Mouse (Mus musculus): Measurements from ENCODE around the gene Gyg. TPM values are rescaled to one million over a fixed set of nuclear protein-coding genes. Genes with fewer than 3 reads are reported as not detected.
"Not testable (repeated sequence)": the region's sequence is repeated elsewhere in the genome, so short reads cannot be mapped to it uniquely, and the experiment has no call there.

Gene Gyg
- total and polyA plus RNA-seq, 3 experiments: 19.6 to 26.2 (median 22.7) TPM

- peaks cover 14 to 30% of the 10 kb centered on the region in 2 experiments for H3K36me3 ChIP-seq (replicated peaks in 1 of 2; ENCODE audit: control insufficient read depth in 1 of 2, insufficient read depth in 1 of 2, low read length in 1 of 2)
Measured at GRCm38 (mm10) chr3:20125604-20126003, 29.5 kb downstream of the Gyg start.

GRCm38 (mm10) chr3:20121582-20121981 is 33.5 kb downstream of the Gyg start:
- peaks cover 28 to 47% of the 10 kb centered on the region in 2 experiments for H3K36me3 ChIP-seq (replicated peaks in 1 of 2; ENCODE audit: control insufficient read depth in 1 of 2, insufficient read depth in 1 of 2, low read length in 1 of 2)
- H3K79me2 ChIP-seq (replicated peaks; ENCODE audit: control insufficient read depth, extremely low read depth, insufficient read depth, poor library complexity, severe bottlenecking); H3K9me3 ChIP-seq (replicated peaks; ENCODE audit: low read length); dilution Hi-C loops (cut with MboI; ENCODE audit: extremely low pct_ligation_motif_present, extremely low pct_unique_long_range_greater_than_20kb, low sequenced_read_pairs); H3K27me3 ChIP-seq (replicated peaks); H3K27ac ChIP-seq (ENCODE audit: insufficient read depth, low read depth); DNase-seq (ENCODE audit: extremely low read depth); H3K9ac ChIP-seq (ENCODE audit: insufficient read depth, low read depth); H3K4me3 ChIP-seq (replicated peaks in 1 of 3; ENCODE audit: low read depth in 2 of 3, low read length in 2 of 3, poor library complexity in 1 of 3); in situ Hi-C loops (cut with MboI; ENCODE audit: low pct_ligation_motif_present, low pct_unique_long_range_greater_than_20kb, low sequenced_read_pairs); H3K4me2 ChIP-seq (ENCODE audit: insufficient read depth, low read depth, poor library complexity, severe bottlenecking): not testable (repeated sequence)
- H3K4me1 ChIP-seq (ENCODE audit: control insufficient read depth in 1 of 2, insufficient read depth in 2 of 2): peaks cover 3 to 15% of the 10 kb centered on the region in 2 experiments
- TF ChIP-seq IRF4 (IDR thresholded peaks at IDR 0.05; ENCODE audit: low read depth, low read length): peak; percentile 26; the same call in 1 of the 2 replicates

More at GRCm38 (mm10) chr3:20125604-20126003, 29.5 kb downstream of the Gyg start:
- Histone ChIP-seq H3K4me3 (replicated peaks in 1 of 3; ENCODE audit: low read depth in 2 of 3, low read length in 2 of 3, poor library complexity in 1 of 3) (no peak overlapping the region), H3K79me2 (replicated peaks; ENCODE audit: control insufficient read depth, extremely low read depth, insufficient read depth, poor library complexity, severe bottlenecking) (no peaks in the 10 kb centered on the region), H3K9me3 (replicated peaks; ENCODE audit: low read length) (no peaks in the 10 kb centered on the region), H3K4me1 (ENCODE audit: control insufficient read depth in 1 of 2, insufficient read depth in 2 of 2) (peaks cover 16 to 30% of the 10 kb centered on the region in 2 experiments), H3K4me2 (ENCODE audit: insufficient read depth, low read depth, poor library complexity, severe bottlenecking) (no peak overlapping the region), H3K27ac (ENCODE audit: insufficient read depth, low read depth) (no peak overlapping the region), H3K9ac (ENCODE audit: insufficient read depth, low read depth) (no peak overlapping the region), H3K27me3 (replicated peaks) (no peaks in the 10 kb centered on the region)
- in situ Hi-C loops (cut with MboI; ENCODE audit: low pct_ligation_motif_present, low pct_unique_long_range_greater_than_20kb, low sequenced_read_pairs) (no loop called here), dilution Hi-C loops (cut with MboI; ENCODE audit: extremely low pct_ligation_motif_present, extremely low pct_unique_long_range_greater_than_20kb, low sequenced_read_pairs) (no loop called here)
- no peak for DNase-seq (ENCODE audit: extremely low read depth)
- no peak for TF ChIP-seq KAT2A (IDR thresholded peaks at IDR 0.05; ENCODE audit: insufficient replicate concordance, low read length)
- TF ChIP-seq USF1 (IDR thresholded peaks at IDR 0.05; ENCODE audit: low read depth, low read length): no peak
- no peak for TF ChIP-seq MYC (IDR thresholded peaks at IDR 0.05; ENCODE audit: low read depth, low read length)
- no peak for TF ChIP-seq MXI1 (IDR thresholded peaks at IDR 0.05; ENCODE audit: low read depth, low read length)
- TF ChIP-seq MAZ (IDR thresholded peaks at IDR 0.05; ENCODE audit: low read depth, low read length): no peak
- no peak for TF ChIP-seq USF2 (conservative IDR thresholded peaks at IDR 0.05; ENCODE audit: low read depth, low read length)
- no peak for TF ChIP-seq HCFC1 (IDR thresholded peaks at IDR 0.05; ENCODE audit: low read depth, low read length)
- TF ChIP-seq SMC3 (IDR thresholded peaks at IDR 0.05; ENCODE audit: low read depth, low read length): no peak
- TF ChIP-seq MAX (IDR thresholded peaks at IDR 0.05; ENCODE audit: low read length): no peak
- TF ChIP-seq RAD21 (IDR thresholded peaks at IDR 0.05; ENCODE audit: low read depth, low read length): no peak
- no peak for TF ChIP-seq NELFE (IDR thresholded peaks at IDR 0.05; ENCODE audit: low read depth, low read length)
- TF ChIP-seq ZKSCAN1 (IDR thresholded peaks at IDR 0.05; ENCODE audit: borderline replicate concordance, low read depth, low read length): no peak

- peaks cover 26 to 40% of the 10 kb centered on the region in 2 experiments for H3K36me3 ChIP-seq (replicated peaks in 1 of 2; ENCODE audit: control insufficient read depth in 1 of 2, insufficient read depth in 1 of 2, low read length in 1 of 2)
- H3K9me3 ChIP-seq (replicated peaks; ENCODE audit: low read length): no peaks in the 10 kb centered on the region
- in situ Hi-C loops (cut with MboI; ENCODE audit: low pct_ligation_motif_present, low pct_unique_long_range_greater_than_20kb, low sequenced_read_pairs): no loop called here
- peaks cover 3 to 15% of the 10 kb centered on the region in 2 experiments for H3K4me1 ChIP-seq (ENCODE audit: control insufficient read depth in 1 of 2, insufficient read depth in 2 of 2)
- H3K4me3 ChIP-seq (replicated peaks in 1 of 3; ENCODE audit: low read depth in 2 of 3, low read length in 2 of 3, poor library complexity in 1 of 3): no peak overlapping the region
- TF ChIP-seq ZMIZ1 (IDR thresholded peaks at IDR 0.05; ENCODE audit: low read depth, low read length) (no peak), ELF1 (IDR thresholded peaks at IDR 0.05; ENCODE audit: low read depth, low read length) (no peak)
- no peak overlapping the region for H3K4me2 ChIP-seq (ENCODE audit: insufficient read depth, low read depth, poor library complexity, severe bottlenecking)
- H3K9ac ChIP-seq (ENCODE audit: insufficient read depth, low read depth): no peak overlapping the region
- H3K79me2 ChIP-seq (replicated peaks; ENCODE audit: control insufficient read depth, extremely low read depth, insufficient read depth, poor library complexity, severe bottlenecking): no peaks in the 10 kb centered on the region
- no peak overlapping the region for H3K27ac ChIP-seq (ENCODE audit: insufficient read depth, low read depth)
- no peaks in the 10 kb centered on the region for H3K27me3 ChIP-seq (replicated peaks)
- dilution Hi-C loops (cut with MboI; ENCODE audit: extremely low pct_ligation_motif_present, extremely low pct_unique_long_range_greater_than_20kb, low sequenced_read_pairs): no loop called here
- no peak for DNase-seq (ENCODE audit: extremely low read depth)
Measured at GRCm38 (mm10) chr3:20119686-20120244, 35.4 kb downstream of the Gyg start.

All from CH12.LX (cell line).